Mouse (Mus musculus) C2C12 (cell line): ENCODE measurements around the gene Tspan5.

ENCODE experiments used
- CEBPB ChIP-seq: IDR thresholded peaks from one replicate; pipeline ENCODE4 v1.6.1; 2011; ENCODE audit warnings: low read depth, mild to moderate bottlenecking, control low read depth, moderate library complexity
- CTCF ChIP-seq: IDR thresholded peaks from one replicate; pipeline ENCODE4 v1.5.1; 2011; ENCODE audit not compliant: control insufficient read depth, insufficient read depth, insufficient read length
- MYOD1 ChIP-seq: IDR thresholded peaks from one replicate; pipeline ENCODE4 v1.6.1; 2011; ENCODE audit warnings: low read depth; ENCODE audit not compliant: control insufficient read depth, insufficient read length
- USF1 ChIP-seq: IDR thresholded peaks from one replicate; pipeline ENCODE4 v1.6.1; 2011; ENCODE audit warnings: low read depth, mild to moderate bottlenecking, control low read depth, moderate library complexity

DNA sequence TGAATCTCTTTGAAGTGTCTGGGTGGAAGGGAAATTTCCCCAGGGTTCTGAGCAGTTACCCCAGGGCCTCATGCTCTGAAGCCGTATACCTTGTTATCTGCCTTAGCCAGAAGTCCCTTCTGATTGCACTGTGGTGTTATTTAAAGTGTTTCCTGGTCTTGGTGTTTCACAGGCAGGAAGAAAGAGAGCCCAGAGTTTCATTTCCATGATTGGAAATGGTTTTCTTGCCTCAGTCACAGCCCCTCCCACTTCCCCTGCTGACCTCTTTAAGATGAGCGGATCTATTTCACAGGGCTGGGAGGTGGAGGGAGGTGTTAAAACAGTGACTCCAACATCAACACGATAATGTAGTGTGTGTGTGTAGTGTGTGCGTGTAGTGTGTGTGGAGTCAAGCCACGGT, 151.5 kb downstream of the Tspan5 start:
- no peak for TF ChIP-seq CTCF
- TF ChIP-seq USF1 = no peak
- no peak for TF ChIP-seq MYOD1
- no peak for TF ChIP-seq CEBPB
